Mouse (Mus musculus) cerebellum, postnatal 36 days (tissue): ENCODE measurements around the gene Col1a1.
"Not testable (repeated sequence)": the region's sequence is repeated elsewhere in the genome, so short reads cannot be mapped to it uniquely, and the experiment has no call there.

Source experiments
- DNase-seq, 2 experiments: peaks; one replicate each; pipeline ENCODE4 v3.0.0; 2021 to 2022; ENCODE audit warnings: mixed read lengths in 2 of 2

The Col1a1 gene

GRCm38 (mm10) chr11:94938296-94938695 lies 2.3 kb downstream of the Col1a1 start:
- no peak for DNase-seq

DNA sequence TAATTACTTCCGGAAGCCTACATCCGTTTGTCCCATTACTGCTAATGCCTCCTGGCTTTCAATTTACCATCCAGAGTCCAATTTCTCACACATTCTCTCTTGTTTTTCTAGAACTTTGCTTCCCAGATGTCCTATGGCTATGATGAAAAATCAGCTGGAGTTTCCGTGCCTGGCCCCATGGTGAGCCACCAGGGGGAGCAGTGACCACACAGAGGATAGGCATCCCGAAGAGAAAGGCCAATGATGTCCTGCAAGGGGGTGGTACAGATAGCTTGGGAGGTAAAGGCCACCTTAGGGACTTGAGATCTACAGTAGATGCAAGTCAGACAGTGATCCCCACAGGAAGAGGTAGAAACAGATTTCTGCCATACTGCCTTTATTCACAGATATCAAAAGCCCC lies 3.3 kb downstream of the Col1a1 start:
- peak; percentile 77 to 78 for DNase-seq

GRCm38 (mm10) chr11:94941121-94941520 lies 5.1 kb downstream of the Col1a1 start:
- DNase-seq, result no peak

DNA sequence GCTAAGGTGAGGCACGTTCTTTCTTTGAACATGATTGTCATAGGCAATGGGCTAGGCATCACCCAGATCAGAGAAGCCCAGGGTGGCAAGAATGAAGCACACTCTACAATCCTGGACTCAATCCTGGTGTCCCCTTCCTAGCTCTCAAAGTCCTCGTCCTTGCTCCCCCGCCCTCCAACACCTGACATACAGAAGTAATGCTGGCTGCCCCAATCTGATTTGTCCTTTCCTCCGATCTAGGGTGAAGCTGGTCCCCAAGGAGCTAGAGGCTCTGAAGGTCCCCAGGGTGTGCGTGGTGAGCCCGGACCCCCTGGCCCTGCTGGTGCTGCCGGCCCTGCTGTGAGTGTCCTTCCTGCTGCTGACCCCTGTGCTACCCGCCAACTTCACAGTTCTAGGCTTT lies 5.8 kb downstream of the Col1a1 start:
- no peak for DNase-seq

DNA sequence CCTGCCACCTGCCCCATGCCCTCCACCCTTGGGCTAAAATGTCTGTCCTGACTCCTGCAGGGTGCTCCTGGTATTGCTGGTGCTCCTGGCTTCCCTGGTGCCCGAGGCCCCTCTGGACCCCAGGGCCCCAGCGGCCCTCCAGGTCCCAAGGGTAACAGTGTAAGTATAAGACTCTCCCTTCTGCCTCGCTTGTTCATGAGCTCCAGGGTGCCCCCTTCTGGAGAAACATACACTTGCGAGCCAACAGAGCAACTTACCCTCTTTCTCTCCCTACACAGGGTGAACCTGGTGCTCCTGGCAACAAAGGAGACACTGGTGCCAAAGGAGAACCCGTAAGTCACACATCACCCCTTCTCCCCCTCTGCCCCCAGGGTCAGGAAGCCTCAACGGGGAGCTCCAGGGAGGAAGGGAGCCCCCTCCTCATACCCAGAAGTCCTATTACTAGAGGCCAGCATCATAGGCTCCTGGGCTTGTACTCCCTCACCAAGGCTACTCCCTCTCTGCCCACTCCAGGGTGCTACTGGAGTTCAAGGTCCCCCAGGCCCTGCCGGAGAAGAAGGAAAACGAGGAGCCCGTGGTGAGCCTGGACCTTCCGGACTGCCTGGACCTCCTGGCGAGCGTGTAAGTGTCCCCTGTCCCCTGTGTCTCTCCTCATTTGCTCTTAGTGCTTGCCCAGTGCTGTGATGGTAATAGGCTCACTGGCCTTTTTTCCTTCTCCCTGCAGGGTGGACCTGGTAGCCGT lies 6.4 kb downstream of the Col1a1 start:
- DNase-seq, result peak; percentile 46 to 47

GRCm38 (mm10) chr11:94943054-94943453 lies 7.0 kb downstream of the Col1a1 start:
- DNase-seq, result no peak

DNA sequence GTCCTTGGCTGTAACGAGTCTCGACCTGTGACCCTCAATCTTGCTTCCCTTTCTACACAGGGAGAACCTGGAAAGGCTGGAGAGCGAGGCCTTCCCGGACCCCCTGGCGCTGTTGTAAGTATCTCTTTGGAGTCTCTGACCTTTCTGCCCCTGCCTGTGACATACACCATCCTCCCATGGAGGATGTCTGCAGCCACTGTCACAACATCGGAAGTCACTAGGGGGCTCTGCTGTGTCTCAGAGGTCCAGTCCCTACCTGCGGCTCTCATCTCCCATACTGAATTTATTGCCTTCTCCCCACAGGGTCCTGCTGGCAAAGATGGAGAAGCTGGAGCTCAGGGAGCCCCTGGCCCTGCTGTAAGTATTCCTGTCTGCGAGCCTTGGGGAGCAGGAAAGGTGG lies 8.3 kb downstream of the Col1a1 start:
- no peak for DNase-seq

DNA sequence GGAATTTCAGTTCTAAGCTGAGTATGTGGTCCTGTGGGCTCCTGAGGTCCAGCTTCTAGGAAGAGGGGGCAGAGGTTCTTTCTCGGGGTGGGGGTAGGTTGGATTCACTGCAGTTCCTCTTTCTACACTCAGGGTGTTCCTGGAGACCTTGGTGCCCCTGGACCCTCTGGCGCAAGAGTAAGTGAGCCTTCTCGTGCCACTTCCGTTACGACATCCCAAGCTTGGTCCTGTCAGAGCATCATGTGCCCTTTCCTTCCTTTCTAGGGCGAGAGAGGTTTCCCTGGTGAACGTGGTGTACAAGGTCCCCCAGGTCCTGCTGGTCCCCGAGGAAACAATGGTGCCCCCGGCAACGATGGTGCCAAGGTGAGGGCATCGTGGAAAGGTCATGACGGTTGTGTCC lies 9.2 kb downstream of the Col1a1 start:
- no peak for DNase-seq

- no peak for DNase-seq
Measured at GRCm38 (mm10) chr11:94952169-94952568, 16.1 kb downstream of the Col1a1 start.

GRCm38 (mm10) chr11:94955103-94955502 lies 19.1 kb downstream of the Col1a1 start:
- DNase-seq, result no peak

- no peak for DNase-seq
Measured at GRCm38 (mm10) chr11:94957693-94958064, 21.7 kb downstream of the Col1a1 start.

GRCm38 (mm10) chr11:94958065-94958858 lies 22.2 kb downstream of the Col1a1 start:
- DNase-seq, result peak; percentile 58

DNA sequence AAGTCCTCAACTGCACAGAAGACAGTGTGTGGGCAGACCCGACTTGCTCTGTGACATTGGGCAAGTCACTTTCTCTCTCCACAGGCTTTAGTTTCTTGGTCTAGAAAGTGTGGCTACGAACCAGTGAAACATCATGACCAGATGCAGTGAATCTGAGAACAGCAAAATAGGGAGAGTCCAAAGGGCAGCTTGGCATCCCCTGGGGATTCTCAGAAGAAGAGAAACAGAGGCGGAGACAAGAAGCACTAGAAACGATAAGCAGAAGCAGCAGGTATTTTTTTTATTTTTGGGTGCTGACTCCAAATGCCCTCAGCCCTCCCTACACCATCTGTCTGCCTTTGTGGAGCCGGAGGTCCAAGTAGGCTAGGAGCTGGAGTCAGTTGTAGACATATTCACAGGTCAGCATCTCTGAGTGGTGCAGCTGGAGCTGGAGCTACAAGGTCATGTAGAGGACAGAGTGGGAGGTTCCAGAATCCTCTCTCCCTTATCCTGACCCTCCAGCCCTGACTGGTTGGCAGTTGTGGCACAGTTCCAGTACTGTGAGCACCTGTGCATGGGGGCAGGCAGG lies 26.6 kb downstream of the Col1a1 start:
- DNase-seq, result no peak

DNA sequence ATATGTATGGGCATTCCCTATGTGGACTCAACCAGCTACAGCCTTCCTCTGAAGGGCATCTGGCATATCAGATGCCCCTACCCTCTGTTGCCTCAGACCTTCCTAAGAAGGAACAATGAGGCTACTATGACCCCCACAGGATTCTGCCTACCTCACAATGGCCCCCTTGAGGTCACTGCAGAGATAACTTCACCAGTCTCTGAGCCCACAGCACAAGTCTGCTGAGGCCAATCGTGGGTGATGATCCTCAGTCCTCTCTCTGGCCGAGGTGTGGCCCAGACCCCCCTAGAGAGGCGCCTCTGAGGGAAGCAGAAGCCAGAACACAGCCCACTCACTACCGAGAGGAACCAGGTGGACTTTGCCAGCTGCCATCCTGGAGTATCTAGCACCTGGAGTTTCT lies 31.4 kb downstream of the Col1a1 start, which contains the start of gene Hils1:
TSS of gene Hils1 (plus strand) at position 175 of the 400 bp plus-strand sequence.
- no peak for DNase-seq

DNA sequence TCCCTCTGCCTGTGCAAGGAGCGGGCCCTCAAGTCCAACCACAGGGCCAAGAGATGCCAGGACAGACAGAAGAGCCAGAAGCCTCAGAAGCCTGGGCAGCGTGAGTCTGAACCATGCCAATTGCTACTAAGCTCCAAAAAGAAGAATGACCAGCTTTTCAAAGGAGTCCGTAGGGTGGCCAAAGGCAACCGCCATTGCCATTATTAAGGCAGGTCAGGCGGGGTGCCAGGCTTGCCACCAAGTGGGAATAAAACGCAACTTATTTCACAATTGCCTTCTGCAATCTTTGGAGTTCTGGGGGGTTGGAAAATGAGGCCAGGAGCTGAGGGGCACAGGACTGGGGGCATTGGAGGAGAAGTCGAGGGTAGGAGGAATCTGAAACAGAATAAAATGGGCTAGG lies 32.2 kb downstream of the Col1a1 start:
- no peak for DNase-seq

GRCm38 (mm10) chr11:94969709-94970108 lies 33.7 kb downstream of the Col1a1 start:
- not testable (repeated sequence) for DNase-seq

DNA sequence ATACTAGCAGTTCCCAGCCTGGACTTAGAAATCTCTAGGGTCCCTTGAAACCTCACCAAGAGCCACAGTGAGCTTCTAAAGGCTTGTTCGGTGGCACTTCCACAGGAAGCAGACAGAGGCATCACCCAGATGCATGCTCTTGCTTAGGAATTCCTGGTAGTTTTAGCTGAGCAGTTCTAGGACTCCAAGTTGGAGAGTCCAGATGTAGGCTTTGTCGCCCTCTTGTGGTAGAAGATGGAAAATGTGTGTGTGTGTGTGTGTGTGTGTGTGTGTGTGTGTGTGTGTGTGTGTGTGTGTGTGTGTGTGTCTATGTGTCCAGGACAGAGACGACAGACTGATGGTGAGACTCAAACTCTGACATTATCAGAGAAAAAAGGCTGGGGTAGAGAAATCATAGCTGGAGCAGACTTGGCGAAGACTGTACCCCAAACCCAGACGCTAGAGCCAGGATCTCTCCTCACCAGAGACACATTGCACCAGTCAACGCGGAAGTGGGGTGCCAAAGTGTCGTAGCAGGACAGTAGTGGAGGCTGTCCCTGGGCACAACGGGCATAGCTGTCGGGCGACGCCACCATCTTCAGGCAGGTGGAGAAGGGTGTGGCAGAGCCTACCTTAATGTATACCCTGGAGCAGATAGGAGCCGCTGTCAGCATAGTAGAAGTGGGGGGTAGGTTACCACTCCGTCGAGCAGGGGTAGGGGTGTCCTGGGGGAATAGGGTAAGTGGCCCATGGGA lies 34.4 kb downstream of the Col1a1 start:
- DNase-seq, result peak; percentile 73 to 83

DNA sequence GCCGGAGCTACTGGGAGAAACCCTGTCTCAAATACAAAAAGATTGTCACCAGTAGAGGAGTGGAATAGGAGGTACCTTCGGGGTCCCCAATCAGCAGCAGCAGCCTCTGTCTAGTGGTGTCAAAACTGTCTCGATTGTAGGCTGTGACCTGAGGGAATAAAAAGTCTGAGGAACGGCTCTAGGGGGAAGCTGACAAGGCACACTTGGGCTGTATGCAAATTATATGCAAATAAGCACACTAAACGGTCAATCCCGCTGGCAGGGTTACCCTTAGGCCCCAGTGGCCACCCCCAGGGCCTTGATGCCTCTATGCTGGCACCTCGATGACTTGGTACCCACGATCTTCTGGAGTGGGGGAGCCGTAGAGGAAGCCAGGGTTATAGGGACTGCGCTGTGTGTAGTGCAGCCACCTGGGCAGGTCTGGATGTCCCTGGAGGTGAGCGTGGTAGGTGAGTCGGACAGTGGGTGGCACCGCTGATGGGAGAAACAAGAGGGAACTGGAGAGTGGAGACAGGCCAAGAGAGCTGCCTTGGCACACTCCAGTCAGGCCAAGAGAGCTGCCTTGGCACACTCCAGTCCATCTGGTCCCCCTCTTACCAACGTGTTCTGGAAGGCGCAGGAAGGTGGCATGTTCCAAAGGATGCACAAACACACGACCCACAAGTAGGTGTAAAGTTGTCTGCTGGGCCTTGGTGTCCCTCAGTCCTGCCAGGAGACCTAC lies 36.0 kb downstream of the Col1a1 start:
- peak in 1 of 2 experiments; percentile 55 for DNase-seq

GRCm38 (mm10) chr11:94972887-94973286 lies 36.9 kb downstream of the Col1a1 start:
- DNase-seq, result no peak

DNA sequence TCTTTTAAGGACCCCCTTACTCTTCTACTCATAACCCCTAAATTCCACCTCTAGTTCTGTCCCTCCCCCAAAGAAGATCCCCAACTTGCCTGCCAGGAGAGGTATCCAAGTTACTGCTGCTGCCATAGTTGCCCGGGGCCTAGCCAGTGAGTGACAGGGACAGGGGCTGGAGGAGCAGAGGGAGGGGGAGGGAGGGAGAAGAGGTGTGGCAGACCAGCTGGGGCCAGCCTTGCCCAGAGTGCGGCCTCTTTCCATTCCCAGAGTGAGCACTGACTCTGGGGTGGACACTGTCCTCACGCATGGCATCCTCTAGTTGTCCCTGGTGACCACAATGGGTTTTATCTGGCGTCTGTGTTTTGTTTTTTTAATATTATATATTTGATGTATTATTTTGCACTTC lies 37.3 kb downstream of the Col1a1 start:
- DNase-seq, result no peak

GRCm38 (mm10) chr11:94974951-94975350 lies 38.9 kb downstream of the Col1a1 start:
- no peak for DNase-seq

DNA sequence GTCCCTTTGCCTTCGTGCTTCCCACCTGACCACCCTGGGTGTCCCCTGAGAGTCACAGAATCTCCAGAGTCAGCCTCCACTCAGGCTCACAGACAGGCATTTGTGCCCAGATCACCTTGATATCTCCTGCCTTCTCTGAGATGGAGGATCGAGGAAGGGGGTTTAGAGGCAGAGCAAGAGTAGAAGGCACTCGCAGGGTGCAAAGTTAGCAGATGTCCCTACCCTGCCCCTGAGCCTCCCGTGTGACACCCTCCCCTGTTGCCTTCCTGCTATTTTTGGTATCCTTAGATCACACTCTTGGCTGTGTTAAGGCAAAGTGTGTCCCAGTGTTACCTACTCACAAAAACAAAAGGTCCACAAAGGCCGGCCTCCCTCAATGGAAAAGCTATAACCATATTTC lies 40.2 kb downstream of the Col1a1 start, which contains the start of gene Sgca:
TSS of gene Sgca (minus strand) at position 129 of the 400 bp plus-strand sequence.
- no peak for DNase-seq
